Mouse (Mus musculus): ENCODE results near the gene Psenen. TPM values are rescaled to one million over a fixed set of nuclear protein-coding genes. Genes with fewer than 3 reads are reported as not detected.

Gene Psenen
- polyA plus RNA-seq, 1 experiment from 2014 or later = 123 TPM

GRCm38 (mm10) chr7:30552102-30553020 lies 11.1 kb downstream of the Psenen start, which contains the start of the genes Hspb6 and Proser3:
Hspb6 (plus strand) TSS chr7:30552178.
Proser3 (minus strand) TSS chr7:30552299.
- Histone ChIP-seq H3K27ac (ENCODE audit: low read length) (peak within 1 kb of the TSS; percentile 100), H3K9ac (ENCODE audit: low read length) (peak within 1 kb of the TSS; percentile 88), H3K36me3 (ENCODE audit: control insufficient read depth, insufficient read depth) (peaks cover 38% of the 10 kb centered on the region), H3K4me2 (ENCODE audit: low read depth, low read length) (peak within 1 kb of the TSS; percentile 99), H3K27me3 (ENCODE audit: control insufficient read depth, insufficient read depth, low read length) (no peaks in the 10 kb centered on the region), H3K4me1 (ENCODE audit: control insufficient read depth, insufficient read depth, low read length) (peaks cover 16% of the 10 kb centered on the region), H3K4me3 (ENCODE audit: low read length) (peak within 1 kb of the TSS; percentile 68), H3K9me3 (replicated peaks; ENCODE audit: control insufficient read depth, low read length) (no peaks in the 10 kb centered on the region)
- under 1% methylated on average over 44 of the region's 44 CpGs for WGBS
- ATAC-seq (replicated peaks; ENCODE audit: extremely low read depth, insufficient read depth, low FRiP score) = peak; percentile 94

GRCm38 (mm10) chr7:30551445-30552101 lies 11.9 kb downstream of the Psenen start:
- Histone ChIP-seq H3K27ac (ENCODE audit: low read length) (peak overlapping the region; percentile 100), H3K27me3 (ENCODE audit: control insufficient read depth, insufficient read depth, low read length) (no peaks in the 10 kb centered on the region), H3K4me3 (ENCODE audit: low read length) (peak overlapping the region; percentile 68), H3K9me3 (replicated peaks; ENCODE audit: control insufficient read depth, low read length) (no peaks in the 10 kb centered on the region), H3K9ac (ENCODE audit: low read length) (peak overlapping the region; percentile 74), H3K4me2 (ENCODE audit: low read depth, low read length) (peak overlapping the region; percentile 99), H3K36me3 (ENCODE audit: control insufficient read depth, insufficient read depth) (peaks cover 31% of the 10 kb centered on the region), H3K4me1 (ENCODE audit: control insufficient read depth, insufficient read depth, low read length) (peaks cover 16% of the 10 kb centered on the region)
- 3% methylated on average over 10 of the region's 10 CpGs for WGBS
- ATAC-seq (replicated peaks; ENCODE audit: extremely low read depth, insufficient read depth, low FRiP score) = peak; percentile 61

GRCm38 (mm10) chr7:30550603-30551002 lies 12.8 kb downstream of the Psenen start:
- Histone ChIP-seq H3K27ac (ENCODE audit: low read length) (no peak overlapping the region), H3K4me2 (ENCODE audit: low read depth, low read length) (no peak overlapping the region), H3K36me3 (ENCODE audit: control insufficient read depth, insufficient read depth) (peaks cover 28% of the 10 kb centered on the region), H3K9ac (ENCODE audit: low read length) (no peak overlapping the region), H3K9me3 (replicated peaks; ENCODE audit: control insufficient read depth, low read length) (no peaks in the 10 kb centered on the region), H3K4me1 (ENCODE audit: control insufficient read depth, insufficient read depth, low read length) (peaks cover 16% of the 10 kb centered on the region), H3K4me3 (ENCODE audit: low read length) (no peak overlapping the region), H3K27me3 (ENCODE audit: control insufficient read depth, insufficient read depth, low read length) (no peaks in the 10 kb centered on the region)
- no peak for ATAC-seq (replicated peaks; ENCODE audit: extremely low read depth, insufficient read depth, low FRiP score)
- WGBS = 100% methylated on average over 1 of the region's 1 CpGs

GRCm38 (mm10) chr7:30549880-30550279 lies 13.5 kb downstream of the Psenen start:
- H3K36me3 ChIP-seq (ENCODE audit: control insufficient read depth, insufficient read depth) = peaks cover 21% of the 10 kb centered on the region

GRCm38 (mm10) chr7:30544327-30544726 lies 19.1 kb downstream of the Psenen start:
- 78% methylated on average over 2 of the region's 2 CpGs for WGBS
- Histone ChIP-seq H3K4me2 (ENCODE audit: low read depth, low read length) (no peak overlapping the region), H3K4me1 (ENCODE audit: control insufficient read depth, insufficient read depth, low read length) (no peaks in the 10 kb centered on the region), H3K27ac (ENCODE audit: low read length) (no peak overlapping the region), H3K27me3 (ENCODE audit: control insufficient read depth, insufficient read depth, low read length) (no peaks in the 10 kb centered on the region), H3K4me3 (ENCODE audit: low read length) (no peak overlapping the region), H3K9me3 (replicated peaks; ENCODE audit: control insufficient read depth, low read length) (no peaks in the 10 kb centered on the region), H3K9ac (ENCODE audit: low read length) (no peak overlapping the region), H3K36me3 (ENCODE audit: control insufficient read depth, insufficient read depth) (peaks cover 22% of the 10 kb centered on the region)
- no peak for ATAC-seq (replicated peaks; ENCODE audit: extremely low read depth, insufficient read depth, low FRiP score)

More at GRCm38 (mm10) chr7:30549880-30550279, 13.5 kb downstream of the Psenen start:
- Histone ChIP-seq H3K9ac (ENCODE audit: low read length) (no peak overlapping the region), H3K4me2 (ENCODE audit: low read depth, low read length) (no peak overlapping the region), H3K9me3 (replicated peaks; ENCODE audit: control insufficient read depth, low read length) (no peaks in the 10 kb centered on the region), H3K4me1 (ENCODE audit: control insufficient read depth, insufficient read depth, low read length) (peaks cover 16% of the 10 kb centered on the region), H3K4me3 (ENCODE audit: low read length) (no peak overlapping the region), H3K27ac (ENCODE audit: low read length) (no peak overlapping the region), H3K27me3 (ENCODE audit: control insufficient read depth, insufficient read depth, low read length) (no peaks in the 10 kb centered on the region)
- no peak for ATAC-seq (replicated peaks; ENCODE audit: extremely low read depth, insufficient read depth, low FRiP score)
- WGBS = 80% methylated on average over 2 of the region's 2 CpGs

- no peak for ATAC-seq (replicated peaks; ENCODE audit: extremely low read depth, insufficient read depth, low FRiP score)
- Histone ChIP-seq H3K4me3 (ENCODE audit: low read length) (no peak overlapping the region), H3K27me3 (ENCODE audit: control insufficient read depth, insufficient read depth, low read length) (no peaks in the 10 kb centered on the region), H3K36me3 (ENCODE audit: control insufficient read depth, insufficient read depth) (peaks cover 8% of the 10 kb centered on the region), H3K27ac (ENCODE audit: low read length) (no peak overlapping the region), H3K4me2 (ENCODE audit: low read depth, low read length) (no peak overlapping the region), H3K9ac (ENCODE audit: low read length) (no peak overlapping the region), H3K9me3 (replicated peaks; ENCODE audit: control insufficient read depth, low read length) (no peaks in the 10 kb centered on the region), H3K4me1 (ENCODE audit: control insufficient read depth, insufficient read depth, low read length) (peaks cover under 1% of the 10 kb centered on the region; the same call in 1 of the 2 replicates)
- WGBS = 89% methylated on average over 7 of the region's 7 CpGs
These were observed 22.9 kb downstream of the Psenen start for GRCm38 (mm10) chr7:30540572-30540971.

- Histone ChIP-seq H3K4me2 (ENCODE audit: low read depth, low read length) (peak within 1 kb of the TSS; percentile 94), H3K4me3 (ENCODE audit: low read length) (peak within 1 kb of the TSS; percentile 67), H3K9me3 (replicated peaks; ENCODE audit: control insufficient read depth, low read length) (no peaks in the 10 kb centered on the region), H3K9ac (ENCODE audit: low read length) (peak within 1 kb of the TSS; percentile 75), H3K36me3 (ENCODE audit: control insufficient read depth, insufficient read depth) (peaks cover 6% of the 10 kb centered on the region), H3K27me3 (ENCODE audit: control insufficient read depth, insufficient read depth, low read length) (no peaks in the 10 kb centered on the region), H3K27ac (ENCODE audit: low read length) (peak within 1 kb of the TSS; percentile 60), H3K4me1 (ENCODE audit: control insufficient read depth, insufficient read depth, low read length) (peaks cover 23% of the 10 kb centered on the region)
- 0% methylated on average over 64 of the region's 84 CpGs for WGBS
- peak; percentile 92 for ATAC-seq (replicated peaks; ENCODE audit: extremely low read depth, insufficient read depth, low FRiP score)
These were observed 28.5 kb downstream of the Psenen start, which contains the start of gene Arhgap33 for GRCm38 (mm10) chr7:30534633-30535577. Arhgap33 (minus strand) TSS chr7:30535060.

GRCm38 (mm10) chr7:30533941-30534632 lies 29.3 kb downstream of the Psenen start:
- peaks cover 23% of the 10 kb centered on the region for H3K4me1 ChIP-seq (ENCODE audit: control insufficient read depth, insufficient read depth, low read length)

More at GRCm38 (mm10) chr7:30533941-30534632, 29.3 kb downstream of the Psenen start:
- Histone ChIP-seq H3K4me3 (ENCODE audit: low read length) (peak overlapping the region; percentile 67), H3K27ac (ENCODE audit: low read length) (no peak overlapping the region), H3K4me2 (ENCODE audit: low read depth, low read length) (peak overlapping the region; percentile 94), H3K9me3 (replicated peaks; ENCODE audit: control insufficient read depth, low read length) (no peaks in the 10 kb centered on the region), H3K9ac (ENCODE audit: low read length) (peak overlapping the region; percentile 75), H3K36me3 (ENCODE audit: control insufficient read depth, insufficient read depth) (peaks cover 12% of the 10 kb centered on the region), H3K27me3 (ENCODE audit: control insufficient read depth, insufficient read depth, low read length) (no peaks in the 10 kb centered on the region)
- 11% methylated on average over 25 of the region's 26 CpGs for WGBS
- no peak for ATAC-seq (replicated peaks; ENCODE audit: extremely low read depth, insufficient read depth, low FRiP score)
